Mouse (Mus musculus): Measurements from ENCODE around the gene Ankrd44. TPM values are rescaled to one million over a fixed set of nuclear protein-coding genes. Genes with fewer than 3 reads are reported as not detected.

Gene Ankrd44
- total and polyA plus RNA-seq, 3 experiments, result 12.7 to 23.0 (median 19.8) TPM

- H3K9me3 ChIP-seq (replicated peaks; ENCODE audit: low read length), result no peaks in the 10 kb centered on the region
- H3K4me3 ChIP-seq (replicated peaks in 1 of 3; ENCODE audit: low read depth in 2 of 3, low read length in 2 of 3, poor library complexity in 1 of 3), result peak overlapping the region in 1 of 3 experiments; percentile 23
- H3K36me3 ChIP-seq (replicated peaks in 1 of 2; ENCODE audit: control insufficient read depth in 1 of 2, insufficient read depth in 1 of 2, low read length in 1 of 2), result peaks cover 6 to 45% of the 10 kb centered on the region in 2 experiments
- TF ChIP-seq ZNF384 (IDR thresholded peaks at IDR 0.05; ENCODE audit: low read depth, low read length) (no peak), ZKSCAN1 (IDR thresholded peaks at IDR 0.05; ENCODE audit: borderline replicate concordance, low read depth, low read length) (no peak)
- no peak overlapping the region for H3K4me2 ChIP-seq (ENCODE audit: insufficient read depth, low read depth, poor library complexity, severe bottlenecking)
- dilution Hi-C loops (cut with MboI; ENCODE audit: extremely low pct_ligation_motif_present, extremely low pct_unique_long_range_greater_than_20kb, low sequenced_read_pairs), result no loop called here
- no peak overlapping the region for H3K9ac ChIP-seq (ENCODE audit: insufficient read depth, low read depth)
- in situ Hi-C loops (cut with MboI; ENCODE audit: low pct_ligation_motif_present, low pct_unique_long_range_greater_than_20kb, low sequenced_read_pairs), result no loop called here
- no peaks in the 10 kb centered on the region for H3K27me3 ChIP-seq (replicated peaks)
- peaks cover 7 to 22% of the 10 kb centered on the region in 2 experiments for H3K4me1 ChIP-seq (ENCODE audit: control insufficient read depth in 1 of 2, insufficient read depth in 2 of 2)
- H3K27ac ChIP-seq (ENCODE audit: insufficient read depth, low read depth), result no peak overlapping the region
- no peaks in the 10 kb centered on the region for H3K79me2 ChIP-seq (replicated peaks; ENCODE audit: control insufficient read depth, extremely low read depth, insufficient read depth, poor library complexity, severe bottlenecking)
- DNase-seq (ENCODE audit: extremely low read depth), result no peak
These were observed 277.9 kb downstream of the Ankrd44 start for GRCm38 (mm10) chr1:54648237-54648636.

- Histone ChIP-seq H3K4me3 (replicated peaks in 1 of 3; ENCODE audit: low read depth in 2 of 3, low read length in 2 of 3, poor library complexity in 1 of 3) (no peak overlapping the region), H3K4me2 (ENCODE audit: insufficient read depth, low read depth, poor library complexity, severe bottlenecking) (peak overlapping the region; percentile 62; the same call in 1 of the 2 replicates), H3K79me2 (replicated peaks; ENCODE audit: control insufficient read depth, extremely low read depth, insufficient read depth, poor library complexity, severe bottlenecking) (no peaks in the 10 kb centered on the region), H3K4me1 (ENCODE audit: control insufficient read depth in 1 of 2, insufficient read depth in 2 of 2) (peaks cover 7 to 22% of the 10 kb centered on the region in 2 experiments), H3K36me3 (replicated peaks in 1 of 2; ENCODE audit: control insufficient read depth in 1 of 2, insufficient read depth in 1 of 2, low read length in 1 of 2) (peaks cover 3 to 41% of the 10 kb centered on the region in 2 experiments), H3K27ac (ENCODE audit: insufficient read depth, low read depth) (no peak overlapping the region), H3K9ac (ENCODE audit: insufficient read depth, low read depth) (no peak overlapping the region), H3K9me3 (replicated peaks; ENCODE audit: low read length) (no peaks in the 10 kb centered on the region), H3K27me3 (replicated peaks) (no peaks in the 10 kb centered on the region)
- TF ChIP-seq ELF1 (IDR thresholded peaks at IDR 0.05; ENCODE audit: low read depth, low read length) (0 out of 2 replicates have a peak, but pooled peaks have one; percentile 6), TCF12 (IDR thresholded peaks at IDR 0.05; ENCODE audit: low read depth, low read length) (peak; percentile 31; the same call in 1 of the 2 replicates), MEF2A (IDR thresholded peaks at IDR 0.05; ENCODE audit: borderline replicate concordance, low read depth, low read length) (peak; percentile 50), ZMIZ1 (IDR thresholded peaks at IDR 0.05; ENCODE audit: low read depth, low read length) (0 out of 2 replicates have a peak, but pooled peaks have one; percentile 26), ETS1 (conservative IDR thresholded peaks at IDR 0.05; ENCODE audit: low read depth, low read length) (peak; percentile 76), RAD21 (IDR thresholded peaks at IDR 0.05; ENCODE audit: low read depth, low read length) (no peak), MAZ (IDR thresholded peaks at IDR 0.05; ENCODE audit: low read depth, low read length) (peak; percentile 52; the same call in 1 of the 2 replicates), E2F4 (IDR thresholded peaks at IDR 0.05; ENCODE audit: insufficient replicate concordance, low read depth, low read length) (no peak), RCOR1 (conservative IDR thresholded peaks at IDR 0.05; ENCODE audit: low read depth, low read length) (peak; percentile 68; the same call in 1 of the 2 replicates), MXI1 (IDR thresholded peaks at IDR 0.05; ENCODE audit: low read depth, low read length) (no peak), IRF4 (IDR thresholded peaks at IDR 0.05; ENCODE audit: low read depth, low read length) (peak; percentile 75), BHLHE40 (IDR thresholded peaks at IDR 0.05; ENCODE audit: low read depth, low read length) (peak; percentile 49), EP300 (IDR thresholded peaks at IDR 0.05; ENCODE audit: low read length) (peak; percentile 53), ZC3H11A (IDR thresholded peaks at IDR 0.05; ENCODE audit: low read depth, low read length) (no peak), CHD2 (IDR thresholded peaks at IDR 0.05; ENCODE audit: low read length) (peak; percentile 40; the same call in 1 of the 2 replicates)
- in situ Hi-C loops (cut with MboI; ENCODE audit: low pct_ligation_motif_present, low pct_unique_long_range_greater_than_20kb, low sequenced_read_pairs), result no loop called here
- peak; percentile 49 for DNase-seq (ENCODE audit: extremely low read depth)
- dilution Hi-C loops (cut with MboI; ENCODE audit: extremely low pct_ligation_motif_present, extremely low pct_unique_long_range_greater_than_20kb, low sequenced_read_pairs), result no loop called here
These were observed 278.8 kb downstream of the Ankrd44 start for GRCm38 (mm10) chr1:54647335-54647745.

Data from CH12.LX (cell line).